Mouse (Mus musculus) brain, embryonic 14.5 days (tissue): ENCODE measurements around the gene Clec16a.

ENCODE experiments used
- CTCF ChIP-seq: fragments of 200-500 bp; IDR thresholded peaks from 2 replicates; pipeline ENCODE4 v1.5.1; 2012; ENCODE audit warnings: inconsistent platforms, mild to moderate bottlenecking, moderate library complexity, borderline replicate concordance; ENCODE audit not compliant: insufficient read depth, insufficient read length; ENCODE audit errors: extremely low read depth
- POLR2A ChIP-seq: fragments of 200-500 bp; IDR thresholded peaks from 2 replicates; pipeline ENCODE4 v1.6.1; 2012; ENCODE audit warnings: mild to moderate bottlenecking, inconsistent platforms, borderline replicate concordance; ENCODE audit not compliant: poor library complexity, insufficient read depth, insufficient read length, severe bottlenecking; ENCODE audit errors: extremely low read depth

DNA sequence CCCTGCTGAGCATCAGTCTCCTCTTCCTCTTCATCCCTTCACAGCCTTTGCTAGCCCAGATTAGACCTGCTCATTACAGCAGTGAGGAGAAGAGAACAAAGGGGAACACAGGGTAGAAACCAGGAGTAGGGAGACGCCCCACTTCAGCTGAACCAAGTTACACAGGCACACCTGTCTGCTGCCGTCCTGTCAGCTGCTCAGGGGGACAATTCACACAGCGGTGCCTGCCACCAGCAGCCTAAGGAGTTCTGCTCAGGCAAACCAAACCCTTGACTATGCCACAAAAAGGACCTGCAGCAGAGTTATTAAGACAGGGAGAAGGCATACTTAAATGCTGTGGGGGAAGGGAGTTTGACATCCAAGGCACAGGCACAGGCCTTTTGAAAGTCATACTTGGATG, 121.6 kb downstream of the Clec16a start:
- TF ChIP-seq CTCF (no peak), POLR2A (no peak)
